Mouse (Mus musculus) heart, adult 2 months (tissue): ENCODE results near the gene Prkag1.

Experiments used
- CTCF ChIP-seq: fragments of 200-600 bp; IDR thresholded peaks from 2 replicates; pipeline ENCODE4 v1.8.1; 2022; ENCODE audit warnings: antibody characterized with exemption, mild to moderate bottlenecking, moderate library complexity
- POLR2A ChIP-seq: fragments of 200-500 bp; IDR thresholded peaks from 2 replicates; pipeline ENCODE4 v1.6.1; 2011; ENCODE audit warnings: mild to moderate bottlenecking, low read depth, low read length, control low read depth; ENCODE audit not compliant: insufficient read depth

DNA sequence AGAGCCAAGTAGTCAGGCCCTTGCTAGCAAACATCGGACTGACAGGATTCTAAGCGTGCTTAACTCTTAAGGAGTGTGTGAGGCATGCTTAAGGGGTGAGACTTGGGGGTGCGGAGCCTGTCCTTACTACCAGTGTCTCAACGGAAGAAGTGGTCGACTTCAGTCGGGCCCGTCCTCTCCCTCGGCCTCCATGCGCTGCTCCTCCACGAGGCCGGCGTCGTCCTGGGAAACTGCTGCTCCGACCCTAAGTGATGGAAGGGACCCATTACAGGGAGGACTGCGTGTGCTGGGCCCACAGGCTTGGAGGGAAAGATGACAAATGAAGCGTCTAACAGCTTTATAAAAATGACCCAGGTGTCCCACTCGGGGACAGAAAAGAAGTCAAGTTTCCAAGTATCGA, 29.6 kb upstream of the Prkag1 start:
- TF ChIP-seq POLR2A (no peak), CTCF (no peak)
